Comparison of ENCODE assay signal across 16 mouse cellular contexts in the genomic region with DNA sequence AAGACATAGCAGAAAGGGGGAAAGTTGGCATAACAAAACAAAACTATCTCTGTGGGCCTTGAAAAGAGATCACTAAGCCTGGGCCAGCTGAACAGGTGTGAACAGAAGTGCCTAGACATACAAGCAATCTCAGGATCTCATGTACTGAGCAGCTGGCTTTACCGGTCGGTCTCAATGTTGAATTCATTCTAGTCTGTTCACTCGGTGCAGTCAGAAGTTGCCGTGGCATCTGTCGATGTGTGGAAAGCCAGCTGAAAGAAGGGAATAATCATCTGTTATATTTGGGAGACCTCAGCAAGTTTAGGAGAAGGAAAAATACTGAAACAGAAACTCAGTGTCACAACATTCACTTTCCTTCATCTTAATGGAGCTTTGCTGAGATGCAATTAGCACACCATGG.
DNase-seq lines count a peak whose midpoint lies in the region.
"Had no signal": no experiment of that assay in that cellular context is flagged by ENCODE, and none has a peak within 500 bp of the region (broad histone marks: within the 10 kb centered on the region; RNA-seq: fewer than 3 reads in every experiment).

No protein-coding gene starts in this region.

- DNase-seq in layer of hippocampus, adult 11-12 months (ENCODE audit: low spot score) = peak; percentile 3
- DNase-seq in layer of hippocampus, adult 9-10 months (ENCODE audit: low spot score) = no peak
- peak; percentile 1 for DNase-seq in right cerebral cortex, adult 18-20 months
- no peak for DNase-seq in right cerebral cortex, postnatal 36 days (ENCODE audit: low spot score in 2 of 2)
- peak; percentile 11 for DNase-seq in layer of hippocampus, adult 9-11 months
- no peak for DNase-seq in Muller cell, postnatal 12 days (ENCODE audit: inconsistent ontology term)
- DNase-seq: adrenal gland, adult 8-10 months; adrenal gland, postnatal 25 days; cerebellum, adult 11-12 months; cerebellum, adult 8-10 months; cerebellum, postnatal 10 days; cerebellum, postnatal 36 days; embryo, embryonic 11 days; gastrocnemius, postnatal 10 days; gastrocnemius, postnatal 36 days; heart, adult 2 months had no signal

Comparison
In these comparisons a context has a peak if more than half of its experiments do, and no peak if none do; other contexts are left out.
1. DNase-seq: peak in layer of hippocampus, adult 11-12 months (single experiment), right cerebral cortex, adult 18-20 months (single experiment) and layer of hippocampus, adult 9-11 months (single experiment); none in layer of hippocampus, adult 9-10 months (single experiment), right cerebral cortex, postnatal 36 days (0 of 2) and Muller cell, postnatal 12 days (single experiment).